Mouse (Mus musculus) liver, embryonic 14.5 days (tissue): ENCODE data around the gene Gm10277. TPM values are rescaled to one million over a fixed set of nuclear protein-coding genes. Genes with fewer than 3 reads are reported as not detected.
A peak's percentile ranks its signal among the peaks of the same experiment; 100 is the strongest.

ENCODE experiments used
- ATAC-seq: fragments of 200-750 bp; cut with Nextera tagmentation; 2 replicates; pipeline ENCODE4 v1.8.0; 2017; ENCODE audit warnings: moderate number of reproducible peaks, mild to moderate bottlenecking, moderate library complexity; ENCODE audit not compliant: insufficient read depth
- DNase-seq, 3 experiments: peaks; one replicate each; pipeline ENCODE4 v3.0.0-alpha.2; 2012 to 2013; ENCODE audit warnings: low read depth in 3 of 3, low spot score in 3 of 3
- H3K27ac ChIP-seq: fragments of 300-500 bp; sonication (generic); 2 replicates; pipeline ENCODE4 v1.5.1; 2014; ENCODE audit warnings: moderate library complexity, mild to moderate bottlenecking, control low read depth, inconsistent platforms
- H3K27me3 ChIP-seq: fragments of 300-500 bp; sonication (generic); 2 replicates; pipeline ENCODE4 v1.6.1; 2014; ENCODE audit warnings: mild to moderate bottlenecking, low read length, moderate library complexity; ENCODE audit not compliant: control insufficient read depth, insufficient read depth
- H3K36me3 ChIP-seq: fragments of 300-500 bp; sonication (generic); replicated peaks from 2 replicates; pipeline ENCODE4 v1.6.1; 2014; ENCODE audit warnings: low read depth; ENCODE audit not compliant: control insufficient read depth, insufficient read depth
- H3K4me1 ChIP-seq, 2 experiments: fragments of 200-500 bp in 1 of 2; fragments of 300-500 bp in 1 of 2; sonication (generic) in 1 of 2; replicated peaks; 2 replicates each; pipeline ENCODE4 v1.6.1; 2012 to 2014; ENCODE audit warnings: antibody characterized with exemption in 1 of 2, inconsistent platforms in 1 of 2, low read length in 1 of 2; ENCODE audit not compliant: control insufficient read depth in 2 of 2, insufficient read depth in 2 of 2
- H3K4me2 ChIP-seq: fragments of 300-500 bp; sonication (generic); 2 replicates; pipeline ENCODE4 v1.6.1; 2014; ENCODE audit warnings: low read depth, mild to moderate bottlenecking, control low read depth, moderate library complexity
- H3K4me3 ChIP-seq, 2 experiments: fragments of 200-500 bp in 1 of 2; fragments of 300-500 bp in 1 of 2; sonication (generic) in 1 of 2; 2 replicates each; pipeline ENCODE4 v1.5.1; 2012 to 2014; ENCODE audit warnings: low read depth in 2 of 2, low read length in 2 of 2, mild to moderate bottlenecking in 2 of 2, control low read depth in 1 of 2, inconsistent platforms in 1 of 2, moderate library complexity in 1 of 2; ENCODE audit not compliant: insufficient read depth in 1 of 2
- H3K9ac ChIP-seq: fragments of 300-500 bp; sonication (generic); replicated peaks from 2 replicates; pipeline ENCODE4 v1.6.1; 2014; ENCODE audit warnings: mild to moderate bottlenecking, control low read depth, moderate library complexity
- H3K9me3 ChIP-seq: fragments of 300-500 bp; sonication (generic); 2 replicates; pipeline ENCODE4 v1.6.1; 2016; ENCODE audit warnings: low read length, mixed read lengths; ENCODE audit not compliant: control insufficient read depth
- CTCF ChIP-seq: IDR thresholded peaks from 2 replicates; pipeline ENCODE4 v1.5.1; 2016; ENCODE audit warnings: antibody characterized with exemption, low read depth, control low read depth
- EP300 ChIP-seq: IDR thresholded peaks from 2 replicates; pipeline ENCODE4 v1.6.1; 2016; ENCODE audit warnings: antibody characterized with exemption, low read depth
- WGBS: fragments of 180-500 bp; shearing (Covaris S2); extraction: QIAGEN DNeasy Blood & Tissue Kit; methylation state at CpG from one replicate; pipeline ENCODE4 v1.1.7; 2014; ENCODE audit not compliant: insufficient replicate concordance; 5-methylcytosine and 5-hydroxymethylcytosine counted together
- polyA plus RNA-seq, 2 experiments: library from polyadenylated mRNA; depleted of rRNA in 1 of 2; stranded (reverse) in 1 of 2; unstranded in 1 of 2; fragments of >200 nt; fragmentation: Nextera tagmentation in 1 of 2; extraction: Ambion mirVana in 1 of 2; gene quantifications; 2 replicates each; pipeline versions ENCODE4 v1.2.1 to v1.2.3; 2012 to 2014

The Gm10277 gene
- polyA plus RNA-seq, 2 experiments: 0.18 TPM; not detected in 1

- Histone ChIP-seq H3K4me1 (peaks cover 19 to 35% of the 10 kb centered on the region in 2 experiments), H3K36me3 (peaks cover 23% of the 10 kb centered on the region), H3K4me2 (no peak overlapping the region), H3K9ac (no peak overlapping the region), H3K9me3 (no peaks in the 10 kb centered on the region), H3K27me3 (no peaks in the 10 kb centered on the region), H3K4me3 (no peak overlapping the region), H3K27ac (no peak overlapping the region)
- ATAC-seq: no peak
- TF ChIP-seq EP300: no peak
- no peak for TF ChIP-seq CTCF
- DNase-seq: no peak
- WGBS: 85% methylated on average over 17 of the region's 17 CpGs
Observed at GRCm38 (mm10) chr11:77777436-77777835, 10.1 kb downstream of the Gm10277 start.

GRCm38 (mm10) chr11:77775701-77776400, 11.7 kb downstream of the Gm10277 start:
- Histone ChIP-seq H3K4me1 (peaks cover 18 to 35% of the 10 kb centered on the region in 2 experiments), H3K4me2 (no peak overlapping the region), H3K36me3 (peaks cover 20% of the 10 kb centered on the region; the same call in 1 of the 2 replicates), H3K9me3 (no peaks in the 10 kb centered on the region), H3K27me3 (no peaks in the 10 kb centered on the region), H3K27ac (no peak overlapping the region), H3K9ac (no peak overlapping the region), H3K4me3 (no peak overlapping the region)
- DNase-seq (no peak), ATAC-seq (no peak)
- 44% methylated on average over 9 of the region's 9 CpGs for WGBS
- TF ChIP-seq EP300 (no peak), CTCF (no peak)

DNA sequence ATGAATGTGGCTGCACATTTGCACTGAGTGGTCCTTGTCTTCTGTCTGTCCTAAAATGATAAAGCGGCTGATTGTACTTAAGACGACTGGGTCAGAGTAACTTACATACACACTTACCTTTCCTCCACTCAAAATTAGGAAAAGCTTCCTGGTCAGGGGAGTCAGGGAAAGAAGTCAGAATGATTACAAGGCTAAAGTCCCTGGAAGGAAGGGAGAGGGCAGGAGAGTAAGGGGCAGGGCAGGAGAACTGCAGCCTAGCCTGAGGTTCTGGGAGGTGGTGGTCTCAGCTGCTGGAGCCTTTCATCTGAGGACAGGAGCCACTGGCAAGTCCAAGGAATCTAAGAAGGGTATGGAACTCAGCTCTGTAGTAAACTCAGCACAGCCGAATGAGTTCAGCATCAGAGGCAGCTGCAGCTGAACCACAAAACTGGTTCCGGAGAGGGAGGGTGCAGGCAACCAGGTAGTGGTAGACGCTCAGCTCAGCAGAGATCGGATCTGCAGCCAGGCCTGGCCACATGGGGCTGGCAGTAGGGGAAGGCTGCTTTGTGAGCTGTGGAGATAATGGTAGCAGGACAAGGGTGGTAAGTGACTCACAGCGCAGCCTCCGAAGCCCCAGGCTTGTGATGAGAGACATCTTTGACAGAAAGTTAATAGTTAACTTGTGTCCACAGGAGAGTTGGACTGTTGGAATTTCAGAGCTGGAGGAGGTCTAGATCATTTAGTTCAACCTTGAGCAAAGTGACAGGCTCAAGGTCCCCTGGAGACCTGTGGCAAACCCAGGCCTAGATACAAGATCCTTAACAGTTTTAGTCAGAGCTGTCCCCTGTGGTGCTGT, 15.5 kb downstream of the Gm10277 start:
- no peak overlapping the region for H3K4me3 ChIP-seq
- peak overlapping the region; percentile 73 for H3K27ac ChIP-seq
- TF ChIP-seq EP300 (0 out of 2 replicates have a peak, but pooled peaks have one; percentile 13), CTCF (0 out of 2 replicates have a peak, but pooled peaks have one; percentile 10)
- H3K36me3 ChIP-seq: 0 out of 2 replicates have a peak, but pooled peaks cover under 1% of the 10 kb centered on the region
- no peaks in the 10 kb centered on the region for H3K27me3 ChIP-seq
- no peak for DNase-seq
- 5% methylated on average over 8 of the region's 8 CpGs for WGBS
- ATAC-seq: peak; percentile 87
- H3K9ac ChIP-seq: peak overlapping the region; percentile 48
- H3K9me3 ChIP-seq: no peaks in the 10 kb centered on the region
- H3K4me2 ChIP-seq: peak overlapping the region; percentile 53
- peaks cover 42 to 49% of the 10 kb centered on the region in 2 experiments for H3K4me1 ChIP-seq

DNA sequence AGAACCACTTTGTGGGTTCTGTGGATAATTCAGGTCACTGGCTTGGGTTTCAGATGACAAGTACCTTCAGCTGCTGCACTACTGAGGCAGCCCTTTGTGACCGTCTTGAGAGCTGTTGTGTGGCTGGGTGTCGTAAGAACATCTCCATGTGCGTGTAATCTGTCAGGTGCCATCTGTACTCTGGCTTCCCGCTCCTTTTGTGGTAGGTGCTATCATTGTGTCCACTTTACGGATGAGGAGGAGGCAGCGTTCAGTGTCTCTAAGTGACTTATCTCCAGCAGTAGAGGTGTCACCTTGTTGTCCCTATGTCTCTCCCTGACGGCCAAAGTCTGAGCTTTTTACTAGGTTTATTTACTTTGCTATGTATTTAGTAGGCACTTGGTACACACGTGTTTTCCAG, 17.2 kb downstream of the Gm10277 start:
- Histone ChIP-seq H3K4me3 (no peak overlapping the region), H3K9ac (0 out of 2 replicates have a peak overlapping the region, but pooled peaks have one; percentile 2), H3K36me3 (no peaks in the 10 kb centered on the region), H3K4me2 (peak overlapping the region; percentile 28; the same call in 1 of the 2 replicates), H3K27me3 (no peaks in the 10 kb centered on the region), H3K27ac (peak overlapping the region; percentile 53), H3K9me3 (no peaks in the 10 kb centered on the region), H3K4me1 (peaks cover 59% of the 10 kb centered on the region in 2 experiments)
- no peak for DNase-seq
- 11% methylated on average over 8 of the region's 8 CpGs for WGBS
- no peak for TF ChIP-seq CTCF
- peak; percentile 46; the same call in 1 of the 2 replicates for TF ChIP-seq EP300
- ATAC-seq: peak; percentile 8; the same call in 1 of the 2 replicates
